Mouse (Mus musculus): ENCODE measurements around the gene Ifngr2. TPM values are rescaled to one million over a fixed set of nuclear protein-coding genes. Genes with fewer than 3 reads are reported as not detected.
"Not testable (repeated sequence)": the region's sequence is repeated elsewhere in the genome, so short reads cannot be mapped to it uniquely, and the experiment has no call there.

Ifngr2 gene
- 10 to 100 TPM; 19.8 to 20.6 TPM for polyA plus RNA-seq (2017; shearing (Covaris generic))

DNA sequence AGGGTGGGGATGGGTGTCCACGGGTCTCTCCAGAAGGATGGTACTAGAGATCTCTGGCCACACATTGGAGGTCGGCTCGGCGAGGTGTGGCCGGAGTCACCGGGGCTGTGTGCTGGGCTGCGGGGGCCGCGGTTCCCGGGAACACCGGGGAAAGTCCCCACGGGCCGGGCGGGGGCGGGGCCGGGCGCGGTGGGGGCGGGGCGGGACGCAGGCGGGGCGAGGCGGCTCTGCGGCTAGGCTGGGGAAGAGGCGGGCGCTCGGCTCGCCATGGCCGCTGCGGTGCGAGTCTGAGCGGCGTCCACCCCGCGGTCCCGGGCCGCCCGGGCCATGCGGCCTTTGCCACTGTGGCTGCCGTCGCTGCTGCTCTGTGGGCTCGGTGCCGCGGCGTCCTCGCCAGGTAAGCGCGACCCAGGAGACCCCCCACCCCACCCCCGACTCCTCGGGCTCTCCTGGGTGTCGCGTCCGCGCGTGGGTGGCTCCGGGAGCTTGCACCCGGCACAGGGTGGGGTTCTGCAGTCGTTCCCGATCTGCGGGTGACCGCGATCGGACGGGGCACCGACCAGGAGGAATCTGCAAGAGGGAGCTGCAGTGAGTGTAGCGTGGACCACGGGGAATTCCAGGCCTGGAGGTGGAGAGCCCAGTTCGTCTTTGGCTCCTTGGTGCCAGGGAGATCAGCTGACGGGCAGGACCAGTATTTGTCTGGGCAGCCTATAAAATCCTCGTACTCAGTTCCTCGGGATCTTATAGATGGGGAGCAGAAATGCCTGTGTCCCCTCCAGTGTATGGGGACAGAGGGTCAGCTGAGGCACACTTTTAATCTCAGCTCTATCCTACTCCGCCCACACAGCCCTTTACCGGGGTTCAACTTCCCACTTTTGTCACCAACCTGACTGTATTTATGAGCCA is at the start of gene Ifngr2:
Gene Ifngr2, plus strand, starts transcription at position 237 of the 906 bp plus-strand sequence.
- peak; percentile 28 for ATAC-seq

DNA sequence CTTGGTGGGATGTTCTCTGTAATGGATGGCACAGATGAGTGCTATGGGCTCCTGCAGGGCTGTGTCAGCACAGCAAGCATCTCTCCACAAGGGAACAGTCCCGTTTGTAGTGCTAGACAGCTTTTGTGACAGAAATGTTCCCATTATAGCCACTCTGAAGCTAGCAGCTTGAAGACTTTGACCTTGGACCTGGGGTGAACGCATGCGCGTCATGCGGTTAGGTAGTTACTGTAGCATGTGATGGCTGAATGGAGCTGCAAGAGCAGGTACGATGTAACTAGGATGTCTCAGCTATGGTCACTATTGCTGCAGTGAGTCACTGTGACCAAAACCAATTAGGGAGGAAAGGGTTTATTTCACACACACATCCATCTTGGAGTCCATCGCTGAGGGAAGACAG is 48.8 kb upstream of the Ifngr2 start:
- ATAC-seq, result no peak

DNA sequence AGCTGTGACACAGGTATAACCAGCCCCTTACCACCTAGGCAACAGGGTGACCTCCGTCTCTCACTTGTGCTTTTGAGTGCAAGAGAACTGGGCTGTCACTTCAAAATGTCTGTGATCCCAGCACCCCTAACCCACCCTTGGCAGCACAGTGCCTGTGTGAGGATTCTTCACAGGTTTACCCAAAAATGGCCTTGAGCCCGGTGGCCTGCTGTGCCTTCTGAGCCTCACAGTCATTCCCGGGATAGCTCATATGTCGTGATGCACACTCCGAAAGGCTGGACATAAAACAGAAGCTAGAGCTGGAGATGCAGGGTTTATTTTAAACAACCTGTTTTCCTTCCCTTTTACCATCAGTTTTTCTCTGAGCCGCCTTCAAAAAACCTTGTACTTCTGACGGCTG is 42.2 kb upstream of the Ifngr2 start:
- ATAC-seq, result no peak

DNA sequence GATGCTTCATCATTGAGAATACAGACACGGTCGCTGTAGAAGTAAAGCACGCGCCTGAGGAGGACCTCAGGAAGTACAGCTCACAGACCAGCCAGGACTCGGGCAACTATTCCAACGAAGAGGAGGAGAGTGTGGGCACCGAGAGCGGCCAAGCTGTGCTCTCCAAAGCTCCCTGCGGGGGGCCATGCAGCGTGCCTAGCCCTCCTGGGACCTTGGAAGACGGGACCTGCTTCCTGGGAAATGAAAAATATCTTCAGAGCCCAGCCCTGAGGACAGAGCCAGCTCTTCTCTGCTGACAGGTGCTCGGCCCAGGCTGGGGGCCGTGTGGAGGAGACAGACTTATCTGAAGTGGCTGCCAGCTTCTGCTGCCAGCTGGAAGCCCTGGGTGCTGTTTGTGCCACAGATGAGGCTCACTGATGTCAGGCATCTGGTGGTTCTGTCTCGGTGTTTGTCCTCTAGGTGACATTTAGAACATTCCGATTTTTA is 41.7 kb upstream of the Ifngr2 start:
- no peak for ATAC-seq

DNA sequence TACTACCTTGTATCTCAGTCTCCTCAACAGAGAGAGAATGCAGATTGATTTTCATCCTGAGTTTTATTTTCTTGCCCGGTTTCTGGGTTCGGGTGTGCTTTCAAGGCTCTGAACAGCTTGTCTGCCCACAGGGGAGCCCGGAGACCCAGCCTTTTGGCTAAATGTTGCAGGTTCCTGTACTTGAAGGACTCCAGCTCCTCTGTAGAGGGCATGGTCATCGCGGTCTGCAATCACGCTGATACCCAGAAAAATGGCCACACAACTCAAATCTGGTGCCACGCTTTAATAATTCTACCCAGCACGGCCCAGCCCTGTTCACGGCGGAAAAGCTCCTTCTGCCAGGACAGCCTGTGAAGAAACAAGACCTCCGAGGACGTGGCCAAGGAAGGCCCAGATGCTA is 40.5 kb upstream of the Ifngr2 start:
- no peak for ATAC-seq

DNA sequence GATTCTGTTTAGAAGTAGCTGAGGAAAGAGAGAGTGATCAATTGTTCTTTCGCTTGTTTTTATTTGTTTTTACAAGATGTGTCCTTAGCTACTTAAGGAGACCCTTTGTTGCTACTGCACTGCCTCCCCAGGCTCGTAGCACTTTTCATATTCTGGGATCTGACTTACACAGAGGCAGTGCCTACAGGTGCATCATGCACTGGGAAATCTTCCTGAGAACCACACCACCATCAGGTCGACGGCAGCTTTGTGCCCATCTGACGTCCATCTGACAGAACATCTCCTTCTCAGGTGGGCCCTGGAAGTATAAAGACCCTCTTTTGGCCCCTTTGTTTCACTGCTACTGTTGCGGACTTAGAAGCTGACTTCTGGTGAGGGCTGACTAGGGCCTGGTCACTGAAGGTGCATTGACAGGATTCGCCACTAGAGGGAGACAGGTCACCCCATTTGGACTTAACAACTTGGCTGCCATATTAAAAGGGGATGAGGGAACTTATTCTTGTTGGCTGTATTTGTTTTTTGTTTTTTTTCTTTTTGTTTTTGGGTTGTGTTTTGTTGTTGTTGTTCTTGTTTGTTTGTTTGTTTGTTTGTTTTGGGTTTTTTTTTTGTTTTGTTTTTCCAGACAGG is 34.6 kb upstream of the Ifngr2 start:
- peak; percentile 80 for ATAC-seq

DNA sequence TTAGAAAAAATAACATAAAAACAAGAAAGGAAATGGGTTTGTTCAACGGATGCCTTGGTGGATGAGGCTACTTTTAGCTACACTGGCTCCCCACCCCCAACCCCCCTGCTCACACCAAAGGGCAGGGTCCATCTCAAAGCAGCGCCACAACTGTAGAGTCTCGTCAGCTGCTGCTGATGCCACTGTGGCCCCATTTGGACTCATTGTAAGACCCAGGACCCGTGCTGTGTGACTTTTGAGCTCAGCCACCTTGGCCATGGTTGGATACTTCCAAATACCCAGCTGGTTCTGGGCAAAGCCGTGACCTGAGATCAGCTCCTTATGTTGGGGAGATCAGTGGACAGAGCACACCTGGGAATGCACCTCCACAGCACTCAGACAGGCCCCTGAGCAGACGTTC is 33.8 kb upstream of the Ifngr2 start:
- no peak for ATAC-seq

DNA sequence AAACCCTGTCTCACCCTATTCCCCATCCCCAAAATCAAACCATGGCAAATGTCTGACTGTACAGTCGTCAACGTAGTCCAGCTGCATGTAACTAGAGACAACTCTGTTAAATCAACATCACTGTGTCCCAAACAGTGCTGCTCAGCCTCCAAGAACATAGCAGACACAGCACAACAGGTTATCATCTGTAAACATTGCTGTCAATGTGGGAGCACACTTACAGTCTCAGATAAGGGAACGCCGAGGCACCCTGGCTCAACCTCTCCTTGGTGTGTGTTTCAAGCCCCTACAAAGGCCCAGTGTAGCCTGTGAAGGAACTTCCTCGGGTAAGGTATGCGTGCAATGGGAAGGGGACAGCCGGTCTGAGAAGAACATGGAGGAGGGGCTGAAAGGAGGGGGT is 29.9 kb upstream of the Ifngr2 start:
- ATAC-seq, result no peak

DNA sequence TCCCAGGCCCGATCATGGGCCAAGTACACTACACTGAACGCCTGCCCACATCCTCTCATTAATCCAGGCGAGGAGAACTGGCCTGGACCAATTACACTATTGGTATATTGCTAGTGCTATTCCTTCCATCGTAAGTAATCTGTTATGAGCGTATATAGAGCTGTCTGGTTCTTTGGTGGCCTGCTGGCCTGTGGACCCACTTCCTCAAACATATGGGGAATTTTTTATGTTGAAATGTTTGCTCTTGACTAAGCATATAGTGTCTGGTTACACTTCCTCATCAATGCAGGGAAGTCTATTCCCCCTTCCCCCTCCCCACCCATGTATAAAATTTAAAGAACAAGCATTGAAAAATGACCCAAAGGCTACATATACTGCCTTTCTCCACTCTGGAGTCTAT is 24.8 kb upstream of the Ifngr2 start:
- ATAC-seq, result no peak

DNA sequence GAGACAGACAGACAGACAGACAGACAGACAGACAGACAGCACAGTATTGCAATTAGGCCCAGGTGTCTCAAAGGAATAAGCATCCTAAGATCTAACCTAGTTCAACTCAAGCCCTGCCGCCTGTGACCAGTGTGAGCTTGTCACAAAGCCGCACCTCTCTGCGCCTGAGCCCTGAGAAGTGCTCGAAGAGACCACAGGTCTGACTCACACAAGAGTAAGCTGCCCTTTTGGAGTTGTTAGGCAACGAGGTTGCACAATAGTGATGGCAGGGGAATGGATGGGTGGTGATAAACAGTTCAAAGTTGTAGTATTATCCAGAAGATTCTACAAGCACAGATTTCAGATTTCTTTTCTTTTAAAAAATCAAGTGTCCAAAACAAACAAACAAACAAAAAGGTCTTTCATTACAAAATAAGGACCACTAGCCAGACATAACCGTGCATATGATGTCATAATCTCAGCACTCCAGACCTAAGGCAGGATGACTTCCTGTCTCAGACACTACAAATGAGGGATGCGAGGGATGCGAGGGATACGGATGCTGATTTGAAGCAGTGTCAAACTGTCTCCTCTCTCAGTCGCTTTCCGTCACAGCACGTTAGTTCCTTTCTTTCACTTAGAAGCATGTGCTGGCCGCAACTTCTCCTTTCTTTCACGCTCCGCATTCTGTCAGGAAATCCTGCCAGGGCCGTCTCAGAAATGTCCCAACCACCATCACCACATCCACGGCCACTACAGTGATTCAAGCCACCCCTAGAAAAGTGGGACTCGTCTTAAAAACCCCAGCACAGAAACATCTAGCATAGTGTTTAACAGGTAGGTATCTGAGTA is 24.2 kb upstream of the Ifngr2 start:
- no peak for ATAC-seq

DNA sequence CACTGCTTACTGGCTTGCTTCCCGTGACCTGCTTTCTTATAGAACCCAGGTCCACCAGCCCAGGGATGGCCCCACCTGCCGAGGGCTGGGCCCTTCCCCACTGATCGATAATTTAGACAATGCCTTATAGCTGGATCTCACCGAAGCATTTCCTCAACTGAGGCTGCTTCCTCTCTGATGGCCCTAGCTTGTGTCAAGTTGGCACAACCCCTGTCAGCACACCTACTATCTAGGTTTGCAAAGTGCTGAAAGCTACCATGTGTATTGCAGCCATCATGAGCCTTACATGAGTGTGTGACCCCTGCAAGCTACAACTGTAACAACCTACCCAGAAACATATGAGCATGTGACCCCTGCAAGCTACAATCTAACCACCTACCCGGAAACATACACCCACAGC is 22.7 kb upstream of the Ifngr2 start:
- no peak for ATAC-seq

DNA sequence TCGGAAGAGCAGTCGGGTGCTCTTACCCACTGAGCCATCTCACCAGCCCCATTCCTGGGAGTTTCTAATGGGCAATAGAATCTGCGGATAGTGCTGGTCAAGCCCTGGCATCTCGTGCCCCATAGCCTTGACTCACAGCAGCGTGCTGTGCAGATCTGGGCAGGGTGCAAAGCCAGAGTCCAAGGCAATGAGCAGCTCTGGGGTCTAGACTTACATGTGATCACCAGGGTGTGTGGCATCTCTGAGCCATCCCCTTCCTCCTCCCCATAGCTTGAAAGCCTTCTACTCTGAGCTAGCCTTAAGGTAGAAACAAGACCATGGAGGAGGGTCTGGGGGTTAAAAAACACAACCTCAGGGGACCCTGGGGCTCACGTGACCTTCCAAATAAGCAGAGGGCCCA is 20.6 kb upstream of the Ifngr2 start:
- ATAC-seq, result no peak

DNA sequence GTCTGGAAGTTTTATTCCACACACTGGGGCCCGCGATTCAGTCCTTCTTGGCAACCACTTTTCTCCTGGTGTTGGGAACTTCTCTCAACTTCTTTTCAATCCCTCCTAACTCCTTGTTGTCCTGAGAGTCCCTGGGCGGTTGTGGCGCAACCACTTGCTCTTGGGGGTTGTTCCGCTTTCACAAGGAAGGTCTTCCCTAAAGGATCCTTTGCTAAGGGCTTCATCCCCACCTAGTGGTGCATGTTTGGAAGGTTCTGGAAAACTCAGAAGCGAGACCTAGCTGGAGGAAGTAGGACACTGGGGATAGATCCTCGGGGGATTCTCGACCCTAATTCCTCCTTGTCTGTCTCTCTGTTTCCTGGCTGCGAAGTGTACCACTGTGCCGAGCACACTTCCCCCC is 19.8 kb upstream of the Ifngr2 start:
- no peak for ATAC-seq

DNA sequence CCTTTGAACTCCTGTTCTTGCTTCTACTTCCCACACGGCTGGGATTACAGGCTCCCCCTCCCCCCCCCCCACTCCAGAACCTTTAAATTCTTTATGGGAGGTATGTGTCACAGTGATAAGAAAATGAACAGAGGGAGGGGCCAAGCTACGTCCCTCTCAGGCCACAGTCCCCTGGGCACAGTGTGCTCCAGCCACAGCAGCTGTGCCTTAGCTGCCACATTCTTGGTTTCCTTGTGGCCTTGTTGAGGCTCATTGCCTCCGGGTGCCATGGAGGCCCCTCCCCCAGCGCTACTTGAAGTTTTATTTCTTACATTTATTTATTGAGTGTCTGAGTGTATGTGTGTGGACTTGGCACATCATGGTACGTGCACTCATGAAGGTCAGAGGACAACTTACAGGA is 19.4 kb upstream of the Ifngr2 start:
- ATAC-seq, result no peak

DNA sequence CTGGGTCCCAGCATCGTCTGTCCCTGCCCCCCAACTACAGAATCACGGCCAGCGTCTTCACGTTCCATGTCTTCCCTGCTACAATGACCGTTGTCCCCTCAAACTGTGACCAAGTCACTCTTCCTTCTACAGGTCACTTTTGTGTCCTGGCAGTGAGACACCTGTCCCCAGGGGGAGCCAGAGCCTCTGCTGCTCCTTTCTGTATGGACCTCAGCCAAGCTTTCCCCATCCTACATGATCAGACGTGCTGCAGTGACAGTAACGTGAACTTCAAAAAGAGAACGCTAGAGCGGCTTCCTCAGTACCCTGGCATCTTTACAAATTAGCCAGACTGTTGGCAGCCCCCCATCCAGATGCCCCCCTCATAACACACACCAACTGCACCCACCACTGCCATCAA is 18.3 kb upstream of the Ifngr2 start:
- ATAC-seq, result no peak

DNA sequence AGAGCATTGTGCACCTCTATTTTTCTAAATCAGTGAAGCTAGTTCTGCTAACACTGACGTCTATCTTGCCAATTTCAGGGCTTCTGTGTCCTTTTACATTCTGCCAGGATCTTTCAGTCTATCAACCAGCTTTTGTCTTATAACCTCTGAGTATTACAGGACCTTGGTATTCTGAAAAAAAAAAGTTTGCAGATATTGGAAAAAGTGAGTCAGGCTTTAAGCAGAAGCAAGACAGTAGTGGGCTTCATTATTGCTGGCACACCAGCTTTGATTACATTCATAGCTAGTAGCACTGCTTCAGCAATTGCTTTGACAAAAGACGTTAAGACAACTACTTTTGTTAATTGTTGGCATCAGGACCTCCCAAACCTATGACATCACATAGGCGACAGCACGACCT is 16.0 kb upstream of the Ifngr2 start:
- not testable (repeated sequence) for ATAC-seq

DNA sequence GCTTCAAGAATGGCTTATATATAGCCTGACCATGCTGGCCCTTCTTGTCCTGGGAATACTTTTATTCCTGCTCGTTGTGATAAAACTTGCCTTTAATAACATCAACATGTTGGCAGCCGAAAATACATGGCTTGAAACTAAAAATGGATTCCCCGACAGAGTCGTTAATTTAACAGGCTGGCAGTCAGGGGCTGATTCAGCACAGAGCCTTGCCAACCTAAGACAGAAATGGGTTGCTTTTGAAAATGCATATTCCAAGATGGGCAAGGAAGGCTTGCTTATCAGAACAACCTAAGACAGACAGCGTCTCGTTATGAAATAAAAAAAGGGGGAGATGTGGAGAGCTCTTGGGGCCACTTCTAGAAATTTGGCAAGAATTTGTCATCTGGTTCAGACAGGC is 15.0 kb upstream of the Ifngr2 start:
- no peak for ATAC-seq

DNA sequence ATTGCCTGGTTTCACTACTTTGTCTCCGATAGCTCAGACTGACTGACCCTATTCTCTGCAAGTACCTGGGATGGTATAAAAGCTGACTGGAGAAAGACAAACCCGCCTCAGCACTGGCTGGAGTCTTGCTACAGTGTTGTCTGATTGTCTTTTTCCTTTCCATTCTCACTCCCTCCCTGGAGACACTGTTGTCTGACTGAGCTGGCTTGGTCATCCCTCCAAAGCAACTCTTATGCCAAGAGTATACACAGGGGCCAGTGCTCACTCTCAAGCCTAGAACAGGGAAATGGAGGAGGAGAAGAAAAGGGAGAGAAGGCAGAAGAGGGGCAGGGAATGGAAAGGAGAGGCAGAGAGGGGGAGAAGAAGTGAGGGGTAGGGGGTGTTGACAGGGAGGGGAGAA is 14.4 kb upstream of the Ifngr2 start:
- ATAC-seq, result no peak

DNA sequence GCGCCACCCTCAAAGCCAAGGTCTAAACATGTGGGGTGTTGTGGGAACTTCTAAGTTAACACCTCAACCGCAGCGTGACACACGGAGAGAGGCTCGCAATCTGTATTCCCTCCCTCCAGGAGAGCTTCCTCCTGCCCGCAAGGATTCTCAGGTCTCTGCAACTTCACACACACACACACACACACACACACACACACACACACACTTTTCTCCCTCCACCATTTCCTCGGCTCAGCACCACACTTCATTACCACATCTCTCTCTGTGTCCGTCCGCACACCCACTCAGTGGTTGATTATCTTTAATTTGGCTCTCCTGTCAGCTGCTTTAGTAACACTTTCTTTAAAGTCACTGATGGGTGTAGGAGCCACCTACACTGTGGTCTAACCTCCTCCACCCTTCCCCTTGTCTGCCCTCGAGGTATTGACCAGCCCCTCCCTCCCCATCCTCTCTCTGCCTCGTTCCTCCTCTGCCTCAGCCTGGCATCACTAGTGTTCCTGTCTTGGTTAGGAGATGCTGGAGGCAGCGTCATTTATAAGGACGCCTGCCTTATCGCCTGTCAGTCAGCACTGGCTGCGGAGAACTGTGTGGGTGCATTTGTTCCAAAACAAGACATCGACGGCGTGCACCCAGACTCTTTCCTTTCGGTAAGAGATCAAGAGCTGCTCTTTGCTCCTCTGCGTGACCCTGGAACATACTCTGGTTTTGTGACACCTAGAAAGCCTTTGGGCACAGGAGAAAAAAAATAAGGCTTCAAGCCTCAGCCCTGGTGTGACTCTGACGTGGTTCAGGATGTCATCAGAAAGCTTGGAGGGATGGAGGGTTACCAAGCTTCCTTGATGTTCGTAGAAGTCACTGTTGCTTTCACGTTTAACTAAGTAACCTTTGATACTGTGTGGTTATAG is 13.5 kb upstream of the Ifngr2 start:
- ATAC-seq, result peak; percentile 77

DNA sequence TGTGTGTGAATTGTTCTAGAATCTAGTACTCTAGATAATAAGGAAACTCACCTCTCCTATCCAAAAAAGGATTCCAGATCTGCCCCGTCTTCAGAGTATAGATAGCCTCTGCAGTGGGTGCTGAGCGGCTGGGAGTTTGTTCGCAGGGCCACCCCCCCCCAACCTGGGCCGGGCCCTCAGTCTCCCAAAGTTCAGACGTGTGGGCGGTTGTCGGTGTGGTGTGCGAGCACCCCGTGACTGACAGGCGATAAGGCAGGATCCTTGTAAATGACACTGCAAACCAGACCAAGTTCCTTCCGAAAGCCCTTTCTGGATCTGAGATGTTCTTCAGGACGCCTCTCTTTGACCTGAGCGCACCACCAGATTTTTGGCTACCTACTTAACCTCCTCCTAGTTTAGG is 12.4 kb upstream of the Ifngr2 start:
- no peak for ATAC-seq

DNA sequence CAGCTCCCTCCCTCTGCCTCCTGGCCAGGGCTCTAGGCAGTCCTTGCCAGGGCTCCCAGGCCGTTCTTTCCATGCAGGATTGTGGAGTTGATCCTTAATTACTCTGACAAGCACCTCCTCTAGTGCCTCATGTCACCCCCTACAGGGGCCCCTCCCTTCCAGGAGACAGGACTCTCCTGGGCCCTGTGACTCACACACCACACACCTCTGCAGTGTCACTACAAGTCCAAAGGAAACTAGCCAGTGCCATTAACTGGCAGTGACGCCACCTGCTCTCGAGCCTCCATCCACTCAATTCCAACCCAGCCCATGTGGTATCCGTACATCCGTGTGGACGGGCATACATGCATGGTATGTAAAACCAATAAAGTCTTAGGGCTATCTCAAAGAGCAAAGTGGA is 12.0 kb upstream of the Ifngr2 start:
- no peak for ATAC-seq

DNA sequence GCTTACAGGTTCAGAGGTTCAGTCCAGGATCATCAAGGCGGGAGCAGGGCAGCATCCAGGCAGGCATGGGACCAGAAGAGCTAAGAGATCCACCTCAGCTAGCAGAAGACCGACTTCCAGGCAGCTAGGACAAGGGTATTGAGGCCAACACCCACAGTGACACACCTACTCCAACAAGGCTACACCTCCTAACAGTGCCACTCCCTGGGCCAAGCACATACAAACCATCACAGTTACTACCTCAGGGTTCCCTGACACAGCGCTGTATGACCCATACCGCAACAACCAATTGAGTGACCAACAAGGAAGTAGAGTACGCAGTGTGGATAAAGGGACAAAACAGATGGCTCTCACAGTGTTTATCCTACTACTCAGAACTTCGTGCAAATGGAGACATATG is 10.5 kb upstream of the Ifngr2 start:
- ATAC-seq, result no peak

Measured in activated CD4-positive, CD25-positive, alpha-beta regulatory T cell, adult 4 months (primary cell).